Mouse (Mus musculus) small intestine, adult 2 months (tissue): ENCODE measurements around the gene Nup155. TPM values are rescaled to one million over a fixed set of nuclear protein-coding genes. Genes with fewer than 3 reads are reported as not detected.
"Not testable (repeated sequence)": the region's sequence is repeated elsewhere in the genome, so short reads cannot be mapped to it uniquely, and the experiment has no call there.

Source experiments
- H3K27ac ChIP-seq: fragments of 200-500 bp; 2 replicates; pipeline ENCODE4 v1.5.1; 2012; ENCODE audit warnings: low read depth, low read length, control low read depth, inconsistent platforms; ENCODE audit not compliant: insufficient read depth
- H3K27me3 ChIP-seq: fragments of 200-500 bp; 2 replicates; pipeline ENCODE4 v1.6.1; 2012; ENCODE audit warnings: mild to moderate bottlenecking, moderate library complexity, low read length, inconsistent platforms; ENCODE audit not compliant: control insufficient read depth, insufficient read depth
- H3K36me3 ChIP-seq: fragments of 200-500 bp; 2 replicates; pipeline ENCODE4 v1.6.1; 2012; ENCODE audit warnings: mild to moderate bottlenecking, low read length, control low read depth, inconsistent platforms; ENCODE audit not compliant: control insufficient read depth, insufficient read depth
- H3K4me1 ChIP-seq: fragments of 200-500 bp; 2 replicates; pipeline ENCODE4 v1.6.1; 2012; ENCODE audit warnings: low read length, inconsistent platforms, mixed read lengths; ENCODE audit not compliant: control insufficient read depth, insufficient read depth, insufficient read length
- H3K4me3 ChIP-seq: fragments of 200-500 bp; 2 replicates; pipeline ENCODE4 v1.5.1; 2012; ENCODE audit warnings: low read depth, mild to moderate bottlenecking, control low read depth, inconsistent platforms, low read length, moderate library complexity
- CTCF ChIP-seq: fragments of 200-500 bp; IDR thresholded peaks from 2 replicates; pipeline ENCODE4 v1.5.1; 2012; ENCODE audit warnings: low read depth, mild to moderate bottlenecking, control low read depth, inconsistent platforms, low read length, moderate library complexity, mixed read lengths; ENCODE audit not compliant: insufficient replicate concordance, insufficient read length; ENCODE audit errors: extremely low read depth
- POLR2A ChIP-seq: fragments of 200-500 bp; IDR thresholded peaks from 2 replicates; pipeline ENCODE4 v1.6.1; 2012; ENCODE audit warnings: low read depth, mild to moderate bottlenecking, control low read depth, inconsistent platforms, low read length, moderate library complexity
- WGBS: fragments of 180-500 bp; shearing (Covaris S2); methylation state at CpG from one replicate; pipeline ENCODE4 v1.1.7; 2018; 5-methylcytosine and 5-hydroxymethylcytosine counted together
- polyA plus RNA-seq: library from polyadenylated mRNA; depleted of rRNA; stranded (reverse); fragments of >200 nt; gene quantifications from 2 replicates; pipeline ENCODE4 v1.2.3, GENCODE M21; 2012

The Nup155 gene
- polyA plus RNA-seq, 1 experiment: 2.0 TPM

DNA sequence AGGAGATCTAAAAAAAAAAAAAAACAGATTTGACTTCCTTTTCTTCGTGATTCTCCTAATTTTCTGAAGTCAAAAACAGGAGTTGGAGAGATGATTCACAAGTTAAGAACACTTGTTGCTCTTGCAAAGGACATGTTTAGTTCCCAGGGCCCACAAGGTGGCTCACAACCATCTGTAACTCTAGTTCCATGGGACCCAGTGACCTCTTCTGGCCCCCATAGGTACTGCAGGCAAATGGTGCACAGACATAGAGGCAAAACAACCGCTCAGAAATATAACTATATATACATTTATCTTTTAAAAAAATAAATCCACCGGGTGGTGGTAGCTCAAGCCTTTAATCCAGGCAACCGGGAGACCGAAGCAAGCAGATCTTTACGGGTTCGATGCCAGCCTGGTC, 11.2 kb upstream of the Nup155 start:
- no peaks in the 10 kb centered on the region for H3K4me1 ChIP-seq
- WGBS: 24% methylated on average over 7 of the region's 7 CpGs
- H3K4me3 ChIP-seq: peak overlapping the region; percentile 46
- no peak overlapping the region for H3K27ac ChIP-seq
- TF ChIP-seq POLR2A (no peak), CTCF (peak; percentile 72; the same call in 1 of the 2 replicates)
- no peaks in the 10 kb centered on the region for H3K27me3 ChIP-seq
- peaks cover 7% of the 10 kb centered on the region for H3K36me3 ChIP-seq

DNA sequence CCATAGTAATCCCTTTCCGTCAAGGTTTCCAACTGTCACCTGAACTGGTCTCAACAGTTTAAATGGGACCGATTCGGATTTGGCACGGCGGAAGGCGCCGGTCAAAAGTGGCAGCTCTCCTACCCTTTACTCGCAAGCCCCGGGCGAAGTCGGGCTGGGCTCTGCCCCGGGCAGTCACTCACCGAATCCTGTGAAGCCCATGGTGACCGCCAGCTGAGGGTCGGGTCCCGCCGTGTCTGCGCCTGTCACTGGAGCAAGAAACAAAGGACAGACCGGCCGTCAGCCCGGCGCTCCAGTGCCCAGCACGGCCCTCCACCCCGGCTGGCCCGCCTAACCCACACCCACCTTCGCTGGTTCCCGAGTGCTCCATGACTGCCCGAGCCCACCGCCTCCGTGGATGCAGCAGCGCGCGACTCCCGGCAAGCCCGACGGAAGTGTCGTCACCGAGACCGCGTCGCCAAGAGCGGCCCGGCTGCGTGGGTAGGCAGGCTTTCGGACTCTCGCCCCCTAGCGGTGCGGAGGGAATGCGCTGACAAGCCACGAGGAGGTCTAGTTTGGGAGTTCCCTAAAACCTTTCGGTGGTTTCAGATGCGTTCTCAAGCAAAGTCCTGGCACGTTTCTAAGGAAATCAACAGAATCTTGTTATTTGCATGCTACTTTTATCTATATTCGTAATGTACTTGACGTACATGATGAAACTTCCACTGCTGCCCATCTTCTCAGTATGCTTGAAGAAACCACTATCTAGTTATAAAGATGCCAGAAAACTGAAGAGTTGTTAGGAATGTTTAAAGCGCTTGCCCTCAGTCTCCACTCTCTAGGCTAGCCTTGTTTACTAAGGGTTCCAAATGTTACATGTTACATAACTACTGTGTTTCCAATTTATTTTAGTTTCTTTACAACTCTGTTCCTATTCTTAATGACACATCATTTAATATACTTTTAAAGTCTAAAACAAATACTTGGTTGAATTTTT, 10.0 kb upstream of the Nup155 start, which contains the start of gene Wdr70:
Wdr70 (minus strand) TSS at position 436 of the 976 bp plus-strand sequence.
- Histone ChIP-seq H3K4me1 (no peaks in the 10 kb centered on the region), H3K27me3 (no peaks in the 10 kb centered on the region), H3K27ac (no peak within 1 kb of the TSS), H3K4me3 (peak within 1 kb of the TSS; percentile 82), H3K36me3 (peaks cover 3% of the 10 kb centered on the region)
- TF ChIP-seq CTCF (peak; percentile 91), POLR2A (no peak; the same call in 1 of the 2 replicates)
- WGBS: 2% methylated on average over 56 of the region's 56 CpGs

DNA sequence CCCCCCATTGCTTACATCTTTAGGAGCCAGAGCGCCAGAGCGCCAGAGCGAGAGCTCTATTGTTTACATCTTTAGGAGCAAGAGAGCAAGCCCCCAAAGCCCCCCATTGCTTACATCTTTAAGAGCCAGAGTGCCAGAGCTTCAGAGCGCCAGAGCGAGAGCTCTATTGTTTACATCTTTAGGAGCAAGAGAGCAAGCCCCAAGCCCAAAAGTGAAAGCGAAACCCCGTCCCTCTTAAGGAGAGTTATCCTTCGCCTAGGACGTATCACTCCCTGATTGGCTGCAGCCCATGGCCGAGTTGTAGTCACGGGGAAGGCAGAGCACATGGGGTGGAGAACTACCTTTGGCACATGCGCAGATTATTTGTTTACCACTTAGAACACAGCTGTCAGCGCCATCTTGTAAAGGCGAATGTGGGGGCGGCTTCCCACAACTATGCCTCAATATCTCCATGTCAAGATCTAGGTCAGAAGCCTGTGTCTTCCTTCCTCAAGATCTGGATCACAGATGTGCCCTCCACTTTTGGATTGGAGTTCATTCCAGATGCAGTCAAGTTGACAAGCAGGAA, 7.0 kb upstream of the Nup155 start:
- not testable (repeated sequence) for H3K36me3 ChIP-seq, H3K4me1 ChIP-seq, H3K27me3 ChIP-seq
- WGBS: 77% methylated on average over 15 of the region's 15 CpGs
- Histone ChIP-seq H3K4me3 (peak overlapping the region; percentile 33; the same call in 1 of the 2 replicates), H3K27ac (peak overlapping the region; percentile 27; the same call in 1 of the 2 replicates)

DNA sequence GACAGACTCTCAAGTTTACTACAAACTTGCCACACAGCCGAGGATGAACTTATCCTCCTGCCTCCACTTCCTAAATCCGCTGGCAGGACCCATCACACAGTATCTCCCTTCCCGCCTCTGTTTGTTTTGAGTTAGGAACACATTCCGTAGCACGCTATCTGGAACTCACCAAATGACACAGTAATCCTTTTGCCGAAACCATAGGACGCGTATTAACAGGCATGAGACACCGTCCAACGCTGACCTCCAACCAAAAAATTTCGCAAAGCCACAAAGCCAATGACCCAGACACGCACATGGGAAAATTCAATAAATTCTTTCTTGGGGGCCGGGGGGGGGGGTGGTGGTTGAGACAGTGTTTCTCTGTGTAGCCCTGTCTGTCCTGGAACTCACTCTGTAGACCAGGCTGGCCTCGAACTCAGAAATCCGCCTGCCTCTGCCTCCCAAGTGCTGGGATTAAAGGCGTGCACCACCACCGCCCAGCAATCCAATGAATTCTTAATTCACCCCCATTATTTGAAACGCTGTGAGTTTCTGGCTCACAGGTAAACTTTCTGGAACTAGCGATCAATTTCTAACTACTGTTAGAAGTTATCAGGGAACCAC, 610 bp upstream of the Nup155 start:
- Histone ChIP-seq H3K27ac (peak overlapping the region; percentile 33; the same call in 1 of the 2 replicates), H3K36me3 (peaks cover 7% of the 10 kb centered on the region), H3K4me1 (no peaks in the 10 kb centered on the region; the same call in 1 of the 2 replicates), H3K27me3 (no peaks in the 10 kb centered on the region), H3K4me3 (peak overlapping the region; percentile 98)
- WGBS: 32% methylated on average over 19 of the region's 19 CpGs
- TF ChIP-seq CTCF (no peak), POLR2A (no peak)

DNA sequence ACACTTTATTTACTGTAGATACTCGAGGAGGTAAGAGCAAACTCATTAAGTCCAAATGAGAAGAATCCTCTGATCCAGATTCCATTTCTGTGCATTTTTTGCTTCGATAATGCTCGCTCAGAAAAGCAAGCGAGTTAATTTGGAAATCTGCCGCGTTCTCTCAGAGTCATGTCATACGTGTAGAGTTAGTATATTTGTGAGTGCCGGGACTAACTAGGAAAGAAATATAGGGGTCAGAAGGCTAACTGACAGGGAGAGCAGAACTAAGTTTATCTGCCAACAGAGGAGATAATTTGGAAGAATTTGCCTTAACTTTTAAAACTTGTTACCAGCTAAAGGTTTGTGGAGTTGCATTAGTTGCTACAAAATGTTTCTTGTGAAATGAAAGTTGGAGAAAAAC, 709 bp downstream of the Nup155 start:
- peak overlapping the region; percentile 98 for H3K4me3 ChIP-seq
- H3K27me3 ChIP-seq: no peaks in the 10 kb centered on the region
- TF ChIP-seq POLR2A: no peak
- no peak for TF ChIP-seq CTCF
- under 1% methylated on average over 8 of the region's 8 CpGs for WGBS
- H3K4me1 ChIP-seq: no peaks in the 10 kb centered on the region; the same call in 1 of the 2 replicates
- H3K36me3 ChIP-seq: peaks cover 12% of the 10 kb centered on the region
- no peak overlapping the region for H3K27ac ChIP-seq

DNA sequence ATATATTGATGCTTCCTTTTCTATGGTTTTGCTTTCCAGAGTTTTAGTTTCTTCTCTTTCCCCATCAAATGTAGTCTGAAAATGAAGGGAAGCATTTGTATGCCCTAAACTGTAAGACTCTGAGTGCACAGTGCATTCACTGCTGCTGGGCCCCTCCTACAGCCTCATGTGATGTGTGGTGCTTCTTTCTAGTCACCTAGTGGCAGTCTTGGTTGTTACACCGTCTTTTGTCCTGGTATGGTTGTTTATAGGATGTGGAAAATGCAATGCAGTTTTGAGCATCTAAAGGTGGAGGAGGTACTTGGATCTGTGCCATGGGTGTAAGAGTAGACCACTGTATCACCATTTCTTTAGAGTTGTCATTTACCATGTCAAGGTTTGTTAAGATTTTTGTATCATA, 20.2 kb downstream of the Nup155 start:
- Histone ChIP-seq H3K4me3 (no peak overlapping the region), H3K27ac (no peak overlapping the region), H3K27me3 (no peaks in the 10 kb centered on the region), H3K36me3 (peaks cover 48% of the 10 kb centered on the region), H3K4me1 (no peaks in the 10 kb centered on the region)
- whole genome bisulfite sequencing: 68% methylated on average over 1 of the region's 1 CpGs
- TF ChIP-seq POLR2A (no peak), CTCF (no peak)

DNA sequence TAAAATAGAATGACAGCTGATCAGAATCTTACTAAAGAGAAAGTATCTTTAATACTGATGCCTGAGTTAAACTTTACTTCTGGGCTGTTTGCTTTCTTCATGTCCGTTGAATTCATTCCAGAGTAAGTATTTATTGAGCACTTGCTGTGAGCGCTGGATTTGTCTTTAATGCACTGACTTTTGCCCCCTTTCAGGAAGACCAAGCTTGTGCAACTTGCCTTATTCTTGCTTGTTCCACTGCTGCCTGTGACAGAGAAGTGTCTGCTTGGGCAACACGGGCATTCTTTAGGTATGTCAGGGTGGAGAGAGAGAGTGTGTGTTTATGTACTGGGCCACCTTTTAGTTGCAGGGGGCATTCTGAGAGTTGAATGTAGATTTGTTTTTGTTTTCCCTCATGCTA, 22.2 kb downstream of the Nup155 start:
- TF ChIP-seq CTCF (no peak), POLR2A (no peak)
- H3K36me3 ChIP-seq: peaks cover 56% of the 10 kb centered on the region
- no peaks in the 10 kb centered on the region for H3K27me3 ChIP-seq
- no peak overlapping the region for H3K4me3 ChIP-seq
- H3K27ac ChIP-seq: no peak overlapping the region
- WGBS: 90% methylated on average over 3 of the region's 3 CpGs
- no peaks in the 10 kb centered on the region for H3K4me1 ChIP-seq
